Mouse (Mus musculus) CH12.LX (cell line): ENCODE data around the gene Unc119. TPM values are rescaled to one million over a fixed set of nuclear protein-coding genes. Genes with fewer than 3 reads are reported as not detected.

Source experiments
- DNase-seq: peaks from one replicate; pipeline ENCODE4 v3.0.0-alpha.2; 2013; ENCODE audit errors: extremely low read depth
- H3K27ac ChIP-seq: 2 replicates; pipeline ENCODE4 v1.5.1; 2012; ENCODE audit warnings: low read depth, mild to moderate bottlenecking, control low read depth, moderate library complexity; ENCODE audit not compliant: insufficient read depth
- H3K27me3 ChIP-seq: replicated peaks from 2 replicates; pipeline ENCODE3; 2012; ENCODE audit warnings: inconsistent platforms
- H3K36me3 ChIP-seq, 2 experiments: replicated peaks in 1 of 2; 2 replicates each; pipeline versions ENCODE3 to v1.6.1; 2012; ENCODE audit warnings: inconsistent platforms in 1 of 2, low read length in 1 of 2, mild to moderate bottlenecking in 1 of 2, mixed read lengths in 1 of 2, moderate library complexity in 1 of 2; ENCODE audit not compliant: control insufficient read depth in 1 of 2, insufficient read depth in 1 of 2
- H3K4me1 ChIP-seq, 2 experiments: 2 replicates each; pipeline ENCODE4 v1.6.1; 2012; ENCODE audit warnings: inconsistent platforms in 1 of 2, moderate library complexity in 1 of 2; ENCODE audit not compliant: insufficient read depth in 2 of 2, control insufficient read depth in 1 of 2
- H3K4me2 ChIP-seq: 2 replicates; pipeline ENCODE4 v1.6.1; 2012; ENCODE audit warnings: low read depth, mild to moderate bottlenecking, control low read depth; ENCODE audit not compliant: poor library complexity, insufficient read depth, severe bottlenecking
- H3K4me3 ChIP-seq, 3 experiments: fragments of 150-350 bp in 1 of 3; sonication (generic) in 1 of 3; replicated peaks in 1 of 3; 2 replicates each; pipeline versions ENCODE3 to v1.5.1; 2011 to 2012; ENCODE audit warnings: low read depth in 2 of 3, low read length in 2 of 3, mild to moderate bottlenecking in 2 of 3, moderate library complexity in 2 of 3, control low read depth in 1 of 3, improper control_type of control experiment in 1 of 3, inconsistent platforms in 1 of 3, mixed read lengths in 1 of 3; ENCODE audit not compliant: poor library complexity in 1 of 3
- H3K79me2 ChIP-seq: replicated peaks from 2 replicates; pipeline ENCODE4 v1.6.1; 2012; ENCODE audit warnings: mild to moderate bottlenecking, moderate library complexity; ENCODE audit not compliant: control insufficient read depth, poor library complexity, insufficient read depth, severe bottlenecking; ENCODE audit errors: extremely low read depth
- H3K9ac ChIP-seq: 2 replicates; pipeline ENCODE4 v1.6.1; 2012; ENCODE audit warnings: low read depth, mild to moderate bottlenecking, control low read depth, moderate library complexity; ENCODE audit not compliant: insufficient read depth
- H3K9me3 ChIP-seq: replicated peaks from 2 replicates; pipeline ENCODE3; 2012; ENCODE audit warnings: low read length, inconsistent platforms, mixed read lengths
- BHLHE40 ChIP-seq: IDR thresholded peaks from 2 replicates; pipeline ENCODE4 v1.6.1; 2011; ENCODE audit warnings: mild to moderate bottlenecking, low read depth, low read length, improper control_type of control experiment
- CHD2 ChIP-seq: IDR thresholded peaks from 2 replicates; pipeline ENCODE4 v1.6.1; 2011; ENCODE audit warnings: low read length, improper control_type of control experiment
- CTCF ChIP-seq, 2 experiments: IDR thresholded peaks in 1 of 2; conservative IDR thresholded peaks in 1 of 2; 2 replicates each; pipeline ENCODE4 v1.5.1; 2011 to 2012; ENCODE audit warnings: low read depth in 2 of 2, low read length in 2 of 2, improper control_type of control experiment in 1 of 2, inconsistent platforms in 1 of 2, mild to moderate bottlenecking in 1 of 2, moderate library complexity in 1 of 2
- E2F4 ChIP-seq: IDR thresholded peaks from 2 replicates; pipeline ENCODE4 v1.6.1; 2011; ENCODE audit warnings: low read depth, low read length, improper control_type of control experiment; ENCODE audit not compliant: insufficient replicate concordance
- ELF1 ChIP-seq: IDR thresholded peaks from 2 replicates; pipeline ENCODE4 v1.6.1; 2014; ENCODE audit warnings: low read depth, mild to moderate bottlenecking, inconsistent platforms, low read length, improper control_type of control experiment
- EP300 ChIP-seq: IDR thresholded peaks from 2 replicates; pipeline ENCODE4 v1.6.1; 2011; ENCODE audit warnings: low read length, improper control_type of control experiment
- GABPA ChIP-seq: IDR thresholded peaks from 2 replicates; pipeline ENCODE4 v1.6.1; 2012; ENCODE audit warnings: low read depth, low read length, improper control_type of control experiment, inconsistent platforms; ENCODE audit not compliant: insufficient replicate concordance
- HCFC1 ChIP-seq: IDR thresholded peaks from 2 replicates; pipeline ENCODE4 v1.6.1; 2012; ENCODE audit warnings: low read depth, mild to moderate bottlenecking, inconsistent platforms, low read length, improper control_type of control experiment
- IRF4 ChIP-seq: IDR thresholded peaks from 2 replicates; pipeline ENCODE4 v1.6.1; 2014; ENCODE audit warnings: low read depth, mild to moderate bottlenecking, inconsistent platforms, low read length, improper control_type of control experiment
- JUND ChIP-seq: conservative IDR thresholded peaks from 2 replicates; pipeline ENCODE4 v1.6.1; 2011; ENCODE audit warnings: low read depth, low read length, improper control_type of control experiment
- MAX ChIP-seq: IDR thresholded peaks from 2 replicates; pipeline ENCODE4 v1.6.1; 2011; ENCODE audit warnings: low read length, improper control_type of control experiment
- MAZ ChIP-seq: IDR thresholded peaks from 2 replicates; pipeline ENCODE4 v1.6.1; 2012; ENCODE audit warnings: low read depth, mild to moderate bottlenecking, inconsistent platforms, low read length, improper control_type of control experiment, moderate library complexity
- MEF2A ChIP-seq: IDR thresholded peaks from 2 replicates; pipeline ENCODE4 v1.6.1; 2014; ENCODE audit warnings: low read depth, mild to moderate bottlenecking, inconsistent platforms, low read length, improper control_type of control experiment, borderline replicate concordance
- MXI1 ChIP-seq: IDR thresholded peaks from 2 replicates; pipeline ENCODE4 v1.6.1; 2011; ENCODE audit warnings: mild to moderate bottlenecking, low read depth, low read length, improper control_type of control experiment
- MYC ChIP-seq: IDR thresholded peaks from 2 replicates; pipeline ENCODE4 v1.6.1; 2011; ENCODE audit warnings: low read depth, mild to moderate bottlenecking, improper control_type of control experiment, low read length
- NRF1 ChIP-seq: IDR thresholded peaks from 2 replicates; pipeline ENCODE4 v1.6.1; 2014; ENCODE audit warnings: low read depth, mild to moderate bottlenecking, inconsistent platforms, low read length, improper control_type of control experiment, moderate library complexity
- PAX5 ChIP-seq: IDR thresholded peaks from 2 replicates; pipeline ENCODE4 v1.6.1; 2012; ENCODE audit warnings: low read length, inconsistent platforms, mixed read lengths
- POLR2AphosphoS2 ChIP-seq: IDR thresholded peaks from 2 replicates; pipeline ENCODE4 v1.6.1; 2011; ENCODE audit warnings: low read depth, low read length, improper control_type of control experiment
- RAD21 ChIP-seq: IDR thresholded peaks from 2 replicates; pipeline ENCODE4 v1.6.1; 2011; ENCODE audit warnings: low read depth, mild to moderate bottlenecking, low read length, improper control_type of control experiment, moderate library complexity
- RCOR1 ChIP-seq: conservative IDR thresholded peaks from 2 replicates; pipeline ENCODE4 v1.6.1; 2012; ENCODE audit warnings: low read depth, mild to moderate bottlenecking, inconsistent platforms, low read length, improper control_type of control experiment
- SIN3A ChIP-seq: IDR thresholded peaks from 2 replicates; pipeline ENCODE4 v1.6.1; 2012; ENCODE audit warnings: low read length, improper control_type of control experiment, inconsistent platforms
- TBP ChIP-seq: conservative IDR thresholded peaks from 2 replicates; pipeline ENCODE4 v1.6.1; 2011; ENCODE audit warnings: low read depth, low read length, improper control_type of control experiment
- TCF12 ChIP-seq: IDR thresholded peaks from 2 replicates; pipeline ENCODE4 v1.6.1; 2014; ENCODE audit warnings: low read depth, mild to moderate bottlenecking, inconsistent platforms, low read length, improper control_type of control experiment
- UBTF ChIP-seq: IDR thresholded peaks from 2 replicates; pipeline ENCODE4 v1.6.1; 2012; ENCODE audit warnings: low read depth, mild to moderate bottlenecking, inconsistent platforms, low read length, improper control_type of control experiment, moderate library complexity
- USF1 ChIP-seq: IDR thresholded peaks from 2 replicates; pipeline ENCODE4 v1.6.1; 2014; ENCODE audit warnings: low read depth, mild to moderate bottlenecking, inconsistent platforms, low read length, improper control_type of control experiment
- USF2 ChIP-seq: conservative IDR thresholded peaks from 2 replicates; pipeline ENCODE4 v1.6.1; 2011; ENCODE audit warnings: low read depth, low read length, improper control_type of control experiment
- ZC3H11A ChIP-seq: IDR thresholded peaks from 2 replicates; pipeline ENCODE4 v1.6.1; 2012; ENCODE audit warnings: low read depth, mild to moderate bottlenecking, inconsistent platforms, low read length, improper control_type of control experiment
- ZMIZ1 ChIP-seq: IDR thresholded peaks from 2 replicates; pipeline ENCODE4 v1.6.1; 2012; ENCODE audit warnings: low read depth, mild to moderate bottlenecking, inconsistent platforms, low read length, improper control_type of control experiment
- ZNF384 ChIP-seq: IDR thresholded peaks from 2 replicates; pipeline ENCODE4 v1.6.1; 2012; ENCODE audit warnings: low read depth, low read length, improper control_type of control experiment, inconsistent platforms
- dilution Hi-C: fragments of 300-500 bp; cut with MboI; formaldehyde crosslinking; loops from 2 replicates; pipeline ENCODE4 v1.14.3; 2020; ENCODE audit warnings: low sequenced_read_pairs; ENCODE audit not compliant: extremely low pct_unique_long_range_greater_than_20kb, extremely low pct_ligation_motif_present
- in situ Hi-C: fragments of 300-500 bp; cut with MboI; formaldehyde crosslinking; loops from 3 replicates; pipeline ENCODE4 v1.14.3; 2019; ENCODE audit warnings: low sequenced_read_pairs, low pct_ligation_motif_present, low pct_unique_long_range_greater_than_20kb, mixed read lengths
- polyA plus RNA-seq: library from polyadenylated mRNA; unstranded; fragments of >175 nt; gene quantifications from 2 replicates; pipeline ENCODE4 v1.2.1, GENCODE M21; 2012; ENCODE audit warnings: low read depth; ENCODE audit not compliant: insufficient read length
- total RNA-seq, 2 experiments: library from RNA; depleted of rRNA; stranded (reverse); fragments of 300-350 nt in 1 of 2; fragments of >200 nt in 1 of 2; gene quantifications; 2 replicates each; pipeline ENCODE4 v1.2.3; 2012 to 2014

The Unc119 gene
- total and polyA plus RNA-seq, 3 experiments = 81.6 to 227 (median 173) TPM

- peak; percentile 70 for TF ChIP-seq IRF4
- TF ChIP-seq RAD21 = no peak; the same call in none of the 2 replicates
- peak; percentile 93 for TF ChIP-seq TBP
Measured at GRCm38 (mm10) chr11:78327634-78328511, 15.4 kb upstream of the Unc119 start, which contains the start of gene Pigs (continued).

- TF ChIP-seq SIN3A (peak; percentile 18), BHLHE40 (no peak), EP300 (no peak), ZNF384 (no peak), ZMIZ1 (no peak; the same call in 1 of the 2 replicates), E2F4 (no peak), MAZ (no peak), NRF1 (no peak), USF2 (no peak), UBTF (peak; percentile 79), JUND (no peak)
- Histone ChIP-seq H3K4me3 (peak overlapping the region; percentile 81 to 89 (median 85)), H3K9ac (peak overlapping the region; percentile 54), H3K36me3 (peaks cover 17 to 55% of the 10 kb centered on the region in 2 experiments), H3K4me2 (peak overlapping the region; percentile 83), H3K27me3 (no peaks in the 10 kb centered on the region), H3K27ac (peak overlapping the region; percentile 12; the same call in 1 of the 2 replicates), H3K4me1 (peaks cover 2 to 22% of the 10 kb centered on the region in 2 experiments; a peak in 3 of 4 replicates), H3K79me2 (peaks cover 8% of the 10 kb centered on the region; the same call in 1 of the 2 replicates), H3K9me3 (no peaks in the 10 kb centered on the region)
- dilution Hi-C loops (no loop called here), in situ Hi-C loops (no loop called here)
- DNase-seq = no peak
Measured at GRCm38 (mm10) chr11:78328512-78329056, 14.7 kb upstream of the Unc119 start.

- Histone ChIP-seq H3K27me3 (no peaks in the 10 kb centered on the region), H3K27ac (no peak overlapping the region), H3K4me2 (no peak overlapping the region), H3K9ac (no peak overlapping the region)
- no peak for DNase-seq
- dilution Hi-C loops = no loop called here
- TF ChIP-seq MEF2A (no peak), MXI1 (no peak), RCOR1 (no peak), HCFC1 (no peak), TCF12 (no peak), UBTF (no peak), MYC (no peak), GABPA (no peak), POLR2AphosphoS2 (no peak), IRF4 (no peak), CTCF (conservative IDR thresholded peaks at IDR 0.05 in 1 of 2, IDR thresholded peaks at IDR 0.05 in 1 of 2; ENCODE audit: low read depth in 2 of 2, low read length in 2 of 2) (no peak), ELF1 (no peak), CHD2 (no peak), PAX5 (no peak), USF1 (no peak), RAD21 (no peak), ZNF384 (no peak), NRF1 (no peak), ZC3H11A (no peak), MAX (no peak)
- TF ChIP-seq, all 38 proteins: peak for 0
- Histone ChIP-seq H3K4me1 (peaks cover 0 to 14% of the 10 kb centered on the region in 2 experiments; a peak in 2 of 4 replicates), H3K79me2 (peaks cover 8% of the 10 kb centered on the region; the same call in 1 of the 2 replicates), H3K9me3 (peaks cover 4% of the 10 kb centered on the region), H3K4me3 (no peak overlapping the region), H3K36me3 (peaks cover 37 to 60% of the 10 kb centered on the region in 2 experiments)
- in situ Hi-C loops = no loop called here
Measured at GRCm38 (mm10) chr11:78332676-78333075, 10.6 kb upstream of the Unc119 start.
